Mouse (Mus musculus) G1E (cell line): ENCODE results near the gene Plpp4. TPM values are rescaled to one million over a fixed set of nuclear protein-coding genes. Genes with fewer than 3 reads are reported as not detected.

Experiments used
- ATAC-seq: 2 replicates; pipeline ENCODE4 v1.8.0; 2016; ENCODE audit warnings: mild to moderate bottlenecking; ENCODE audit not compliant: insufficient number of reproducible peaks, poor library complexity, low FRiP score, severe bottlenecking; ENCODE audit errors: extremely low read depth
- DNase-seq: peaks from one replicate; pipeline ENCODE4 v3.0.0; 2012; ENCODE audit warnings: low spot score
- H3K27me3 ChIP-seq: 2 replicates; pipeline ENCODE4 v1.6.1; 2012; ENCODE audit warnings: mild to moderate bottlenecking, low read length, inconsistent platforms; ENCODE audit not compliant: insufficient read depth
- H3K36me3 ChIP-seq: replicated peaks from 2 replicates; pipeline ENCODE3; 2012; ENCODE audit warnings: mild to moderate bottlenecking, inconsistent platforms
- H3K4me1 ChIP-seq: 2 replicates; pipeline ENCODE4 v1.6.1; 2012; ENCODE audit warnings: low read depth, low read length, inconsistent platforms, mixed read lengths; ENCODE audit not compliant: insufficient read depth
- H3K4me3 ChIP-seq: 2 replicates; pipeline ENCODE4 v1.5.1; 2012; ENCODE audit warnings: low read depth, mild to moderate bottlenecking, inconsistent platforms, low read length, moderate library complexity, mixed read lengths
- H3K9me3 ChIP-seq: replicated peaks from 2 replicates; pipeline ENCODE4 v1.6.1; 2012; ENCODE audit warnings: inconsistent platforms
- CTCF ChIP-seq: IDR thresholded peaks from 2 replicates; pipeline ENCODE4 v1.5.1; 2012; ENCODE audit warnings: low read depth, low read length, inconsistent platforms, mixed read lengths
- GATA1 ChIP-seq: IDR thresholded peaks from 2 replicates; pipeline ENCODE4 v1.6.1; 2012; ENCODE audit warnings: borderline replicate concordance, low read length, inconsistent platforms, mixed read lengths
- GATA2 ChIP-seq: IDR thresholded peaks from 2 replicates; pipeline ENCODE4 v1.6.1; 2012; ENCODE audit warnings: low read depth, low read length, inconsistent platforms, borderline replicate concordance
- POLR2AphosphoS5 ChIP-seq: IDR thresholded peaks from 2 replicates; pipeline ENCODE4 v1.6.1; 2012; ENCODE audit warnings: low read depth, low read length, inconsistent platforms; ENCODE audit not compliant: insufficient replicate concordance
- TAL1 ChIP-seq: conservative IDR thresholded peaks from 2 replicates; pipeline ENCODE4 v1.6.1; 2012; ENCODE audit warnings: low read depth, low read length, inconsistent platforms, mixed read lengths
- polyA plus RNA-seq: library from polyadenylated mRNA; stranded (reverse); fragments of >175 nt; gene quantifications from 2 replicates; pipeline ENCODE4 v1.2.3, GENCODE M21; 2012
- total RNA-seq, 2 experiments: library from RNA; stranded (forward) in 1 of 2; stranded (reverse) in 1 of 2; fragments of 200-1000 nt in 1 of 2; fragments of >200 nt in 1 of 2; fragmentation: Nextera tagmentation in 1 of 2; gene quantifications; 2 replicates each; pipeline ENCODE4 v1.2.3; 2014 to 2017

Gene Plpp4
- total and polyA plus RNA-seq, 3 experiments: not detected

GRCm38 (mm10) chr7:129396561-129396960 is 139.7 kb downstream of the Plpp4 start:
- peaks cover 57% of the 10 kb centered on the region for H3K9me3 ChIP-seq
- H3K4me3 ChIP-seq: no peak overlapping the region
- ATAC-seq: no peak
- H3K4me1 ChIP-seq: no peaks in the 10 kb centered on the region
- DNase-seq: no peak
- TF ChIP-seq TAL1 (no peak), CTCF (no peak), POLR2AphosphoS5 (no peak), GATA2 (no peak), GATA1 (no peak)
- H3K27me3 ChIP-seq: no peaks in the 10 kb centered on the region
- H3K36me3 ChIP-seq: no peaks in the 10 kb centered on the region

DNA sequence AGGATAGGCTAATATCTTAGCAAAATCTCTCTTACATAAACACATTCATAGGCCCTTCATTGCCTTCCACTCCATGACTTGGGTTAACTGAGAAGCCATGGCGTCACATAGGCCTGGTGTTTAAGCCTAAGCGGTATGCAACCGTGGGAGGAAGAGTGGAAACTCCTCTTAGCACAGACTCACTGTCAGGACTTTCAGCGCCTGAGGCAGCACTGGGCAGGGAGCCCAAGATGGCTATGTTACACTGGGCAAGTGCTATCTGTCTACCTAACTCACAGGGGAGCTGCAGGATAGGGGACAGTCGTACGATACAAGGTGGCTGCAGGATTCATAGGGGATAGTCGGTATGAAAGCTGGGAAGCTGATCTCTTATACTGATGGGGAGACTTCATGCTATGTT is 142.2 kb downstream of the Plpp4 start:
- no peak for ATAC-seq
- Histone ChIP-seq H3K4me1 (no peaks in the 10 kb centered on the region), H3K4me3 (no peak overlapping the region), H3K9me3 (peaks cover 55% of the 10 kb centered on the region), H3K36me3 (no peaks in the 10 kb centered on the region), H3K27me3 (no peaks in the 10 kb centered on the region)
- TF ChIP-seq TAL1: no peak
- no peak for TF ChIP-seq GATA1
- no peak for TF ChIP-seq POLR2AphosphoS5
- TF ChIP-seq CTCF: no peak
- TF ChIP-seq GATA2: no peak
- no peak for DNase-seq

GRCm38 (mm10) chr7:129402695-129403364 is 146.0 kb downstream of the Plpp4 start:
- Histone ChIP-seq H3K4me1 (no peaks in the 10 kb centered on the region), H3K27me3 (no peaks in the 10 kb centered on the region), H3K36me3 (no peaks in the 10 kb centered on the region), H3K4me3 (no peak overlapping the region), H3K9me3 (peaks cover 53% of the 10 kb centered on the region)
- no peak for TF ChIP-seq POLR2AphosphoS5
- no peak for TF ChIP-seq TAL1
- no peak for TF ChIP-seq GATA2
- TF ChIP-seq CTCF: no peak
- TF ChIP-seq GATA1: no peak
- no peak for DNase-seq
- ATAC-seq: no peak

- peaks cover 46% of the 10 kb centered on the region for H3K9me3 ChIP-seq
- H3K4me3 ChIP-seq: no peak overlapping the region
- no peaks in the 10 kb centered on the region for H3K4me1 ChIP-seq
- no peaks in the 10 kb centered on the region for H3K27me3 ChIP-seq
- no peak for DNase-seq
- ATAC-seq: no peak
- TF ChIP-seq TAL1: no peak
- no peak for TF ChIP-seq POLR2AphosphoS5
- TF ChIP-seq GATA1: no peak
- no peaks in the 10 kb centered on the region for H3K36me3 ChIP-seq
Observed at GRCm38 (mm10) chr7:129406069-129406468, 149.2 kb downstream of the Plpp4 start.

DNA sequence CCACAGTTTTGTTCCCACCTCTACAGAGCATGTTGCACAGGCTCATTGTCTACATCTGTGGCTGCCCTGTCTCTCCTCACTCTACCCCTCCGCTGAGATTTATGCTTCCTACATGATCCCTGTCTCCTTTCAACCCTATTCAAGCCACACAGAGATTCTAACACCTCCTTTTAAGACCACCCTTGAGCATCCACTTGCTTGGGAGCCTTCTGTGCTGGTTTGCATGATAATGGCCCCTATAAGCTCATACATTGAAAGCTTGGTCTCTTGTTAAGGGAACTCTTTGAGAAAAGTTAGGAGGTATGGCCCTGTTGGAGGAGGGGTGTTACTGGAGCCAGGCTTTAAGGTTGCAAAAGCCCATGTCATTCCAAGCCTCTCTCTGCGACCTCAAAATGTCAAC is 155.9 kb downstream of the Plpp4 start:
- ATAC-seq (no peak), DNase-seq (no peak)
- TF ChIP-seq CTCF (no peak), TAL1 (no peak), GATA2 (no peak), GATA1 (no peak), POLR2AphosphoS5 (no peak)
- no peak overlapping the region for H3K4me3 ChIP-seq
- H3K4me1 ChIP-seq: no peaks in the 10 kb centered on the region
- H3K27me3 ChIP-seq: no peaks in the 10 kb centered on the region
- peaks cover 21% of the 10 kb centered on the region for H3K9me3 ChIP-seq
- no peaks in the 10 kb centered on the region for H3K36me3 ChIP-seq

GRCm38 (mm10) chr7:129415179-129415578 is 158.3 kb downstream of the Plpp4 start:
- no peak overlapping the region for H3K4me3 ChIP-seq
- no peak for TF ChIP-seq GATA1
- TF ChIP-seq GATA2: no peak
- TF ChIP-seq CTCF: no peak
- no peak for TF ChIP-seq POLR2AphosphoS5
- no peak for TF ChIP-seq TAL1
- no peaks in the 10 kb centered on the region for H3K36me3 ChIP-seq
- no peaks in the 10 kb centered on the region for H3K4me1 ChIP-seq
- ATAC-seq: no peak
- DNase-seq: no peak
- H3K27me3 ChIP-seq: no peaks in the 10 kb centered on the region
- H3K9me3 ChIP-seq: peaks cover 14% of the 10 kb centered on the region
